Mouse (Mus musculus): ENCODE measurements around the gene Ppp2r1b.

DNA sequence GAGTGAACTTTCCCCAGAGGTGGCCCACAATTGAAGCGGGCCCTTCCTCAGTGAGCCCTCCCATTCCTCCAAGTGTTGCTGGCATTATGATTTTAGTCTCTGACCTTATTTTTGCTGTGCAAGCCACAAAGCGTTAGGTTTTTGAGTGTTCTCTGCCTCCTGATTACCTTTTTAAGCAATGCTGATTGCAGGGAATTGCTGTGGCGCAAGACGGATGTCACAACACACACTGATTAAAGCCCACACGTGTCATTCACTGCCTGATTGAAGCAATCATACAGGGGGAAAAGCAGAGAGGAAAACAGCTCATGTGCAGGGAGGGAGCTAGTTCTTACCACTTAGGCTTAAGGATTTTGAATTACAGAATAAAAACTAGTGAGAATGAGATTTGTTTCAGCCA, 46.7 kb upstream of the Ppp2r1b start:
- TF ChIP-seq CTCF (IDR thresholded peaks at IDR 0.05; ENCODE audit: low read depth, low read length) = no peak
- TF ChIP-seq POLR2A (IDR thresholded peaks at IDR 0.05; ENCODE audit: insufficient read depth, low read length) = no peak
- no peak for TF ChIP-seq EP300 (IDR thresholded peaks at IDR 0.05; ENCODE audit: insufficient read depth, low read depth, low read length)

All from ES-Bruce4 (cell line).